Mouse (Mus musculus): ENCODE measurements around the gene C2cd2l. TPM values are rescaled to one million over a fixed set of nuclear protein-coding genes. Genes with fewer than 3 reads are reported as not detected.

Gene C2cd2l
- polyA plus RNA-seq, 1 experiment: 5.1 TPM

GRCm38 (mm10) chr9:44313476-44314256, 6.4 kb downstream of the C2cd2l start:
- Histone ChIP-seq H3K27ac (ENCODE audit: insufficient read depth, low read length) (no peak overlapping the region), H3K4me1 (ENCODE audit: control insufficient read depth, insufficient read depth, low read length) (no peaks in the 10 kb centered on the region), H3K9ac (ENCODE audit: low read depth, poor library complexity, severe bottlenecking) (no peak overlapping the region), H3K27me3 (ENCODE audit: control insufficient read depth, insufficient read depth, low read length, poor library complexity, severe bottlenecking) (peaks cover 3% of the 10 kb centered on the region; the same call in 1 of the 2 replicates), H3K9me3 (replicated peaks; ENCODE audit: control insufficient read depth, insufficient read depth, low read length, poor library complexity, severe bottlenecking) (no peaks in the 10 kb centered on the region), H3K4me3 (ENCODE audit: low read depth, low read length) (no peak overlapping the region), H3K36me3 (ENCODE audit: control insufficient read depth, insufficient read depth, low read length, poor library complexity, severe bottlenecking) (no peaks in the 10 kb centered on the region)
- TF ChIP-seq POLR2A (IDR thresholded peaks at IDR 0.05; ENCODE audit: insufficient read depth, low read length): no peak
- TF ChIP-seq CTCF (IDR thresholded peaks at IDR 0.05; ENCODE audit: low read depth, low read length): no peak

GRCm38 (mm10) chr9:44311136-44312134, 8.7 kb downstream of the C2cd2l start:
- 0 out of 2 replicates have a peak overlapping the region, but pooled peaks have one; percentile 33 for H3K9ac ChIP-seq (ENCODE audit: low read depth, poor library complexity, severe bottlenecking)
- TF ChIP-seq POLR2A (IDR thresholded peaks at IDR 0.05; ENCODE audit: insufficient read depth, low read length): no peak
- TF ChIP-seq EP300 (IDR thresholded peaks at IDR 0.05; ENCODE audit: insufficient read depth, low read depth, low read length): 0 out of 2 replicates have a peak, but pooled peaks have one; percentile 9
- H3K36me3 ChIP-seq (ENCODE audit: control insufficient read depth, insufficient read depth, low read length, poor library complexity, severe bottlenecking): no peaks in the 10 kb centered on the region
- H3K27me3 ChIP-seq (ENCODE audit: control insufficient read depth, insufficient read depth, low read length, poor library complexity, severe bottlenecking): peaks cover 3% of the 10 kb centered on the region; the same call in 1 of the 2 replicates
- H3K4me3 ChIP-seq (ENCODE audit: low read depth, low read length): peak overlapping the region; percentile 0; the same call in 1 of the 2 replicates
- H3K9me3 ChIP-seq (replicated peaks; ENCODE audit: control insufficient read depth, insufficient read depth, low read length, poor library complexity, severe bottlenecking): no peaks in the 10 kb centered on the region
- no peaks in the 10 kb centered on the region for H3K4me1 ChIP-seq (ENCODE audit: control insufficient read depth, insufficient read depth, low read length)
- no peak overlapping the region for H3K27ac ChIP-seq (ENCODE audit: insufficient read depth, low read length)

GRCm38 (mm10) chr9:44310750-44311135, 9.3 kb downstream of the C2cd2l start:
- Histone ChIP-seq H3K27ac (ENCODE audit: insufficient read depth, low read length) (no peak overlapping the region), H3K36me3 (ENCODE audit: control insufficient read depth, insufficient read depth, low read length, poor library complexity, severe bottlenecking) (no peaks in the 10 kb centered on the region), H3K9ac (ENCODE audit: low read depth, poor library complexity, severe bottlenecking) (peak overlapping the region; percentile 33; the same call in 1 of the 2 replicates), H3K9me3 (replicated peaks; ENCODE audit: control insufficient read depth, insufficient read depth, low read length, poor library complexity, severe bottlenecking) (no peaks in the 10 kb centered on the region), H3K4me1 (ENCODE audit: control insufficient read depth, insufficient read depth, low read length) (no peaks in the 10 kb centered on the region), H3K27me3 (ENCODE audit: control insufficient read depth, insufficient read depth, low read length, poor library complexity, severe bottlenecking) (peaks cover 3% of the 10 kb centered on the region; the same call in 1 of the 2 replicates), H3K4me3 (ENCODE audit: low read depth, low read length) (no peak overlapping the region)
- no peak for TF ChIP-seq CTCF (IDR thresholded peaks at IDR 0.05; ENCODE audit: low read depth, low read length)
- TF ChIP-seq EP300 (IDR thresholded peaks at IDR 0.05; ENCODE audit: insufficient read depth, low read depth, low read length): no peak
- no peak for TF ChIP-seq POLR2A (IDR thresholded peaks at IDR 0.05; ENCODE audit: insufficient read depth, low read length)

GRCm38 (mm10) chr9:44309756-44310155, 10.3 kb downstream of the C2cd2l start:
- no peak overlapping the region for H3K4me3 ChIP-seq (ENCODE audit: low read depth, low read length)
- H3K9me3 ChIP-seq (replicated peaks; ENCODE audit: control insufficient read depth, insufficient read depth, low read length, poor library complexity, severe bottlenecking): no peaks in the 10 kb centered on the region
- no peak overlapping the region for H3K27ac ChIP-seq (ENCODE audit: insufficient read depth, low read length)
- peaks cover 3% of the 10 kb centered on the region; the same call in 1 of the 2 replicates for H3K27me3 ChIP-seq (ENCODE audit: control insufficient read depth, insufficient read depth, low read length, poor library complexity, severe bottlenecking)
- no peaks in the 10 kb centered on the region for H3K4me1 ChIP-seq (ENCODE audit: control insufficient read depth, insufficient read depth, low read length)
- no peak overlapping the region for H3K9ac ChIP-seq (ENCODE audit: low read depth, poor library complexity, severe bottlenecking)
- TF ChIP-seq EP300 (IDR thresholded peaks at IDR 0.05; ENCODE audit: insufficient read depth, low read depth, low read length): no peak
- no peak for TF ChIP-seq POLR2A (IDR thresholded peaks at IDR 0.05; ENCODE audit: insufficient read depth, low read length)
- no peak for TF ChIP-seq CTCF (IDR thresholded peaks at IDR 0.05; ENCODE audit: low read depth, low read length)
- no peaks in the 10 kb centered on the region for H3K36me3 ChIP-seq (ENCODE audit: control insufficient read depth, insufficient read depth, low read length, poor library complexity, severe bottlenecking)

GRCm38 (mm10) chr9:44307248-44307647, 12.8 kb downstream of the C2cd2l start:
- Histone ChIP-seq H3K4me1 (ENCODE audit: control insufficient read depth, insufficient read depth, low read length) (no peaks in the 10 kb centered on the region), H3K36me3 (ENCODE audit: control insufficient read depth, insufficient read depth, low read length, poor library complexity, severe bottlenecking) (no peaks in the 10 kb centered on the region), H3K4me3 (ENCODE audit: low read depth, low read length) (no peak overlapping the region), H3K9me3 (replicated peaks; ENCODE audit: control insufficient read depth, insufficient read depth, low read length, poor library complexity, severe bottlenecking) (no peaks in the 10 kb centered on the region), H3K27ac (ENCODE audit: insufficient read depth, low read length) (no peak overlapping the region), H3K9ac (ENCODE audit: low read depth, poor library complexity, severe bottlenecking) (no peak overlapping the region), H3K27me3 (ENCODE audit: control insufficient read depth, insufficient read depth, low read length, poor library complexity, severe bottlenecking) (no peaks in the 10 kb centered on the region)
- TF ChIP-seq CTCF (IDR thresholded peaks at IDR 0.05; ENCODE audit: low read depth, low read length) (no peak), POLR2A (IDR thresholded peaks at IDR 0.05; ENCODE audit: insufficient read depth, low read length) (no peak), EP300 (IDR thresholded peaks at IDR 0.05; ENCODE audit: insufficient read depth, low read depth, low read length) (no peak)
